28 mouse cellular contexts compared by ENCODE assay signal in genomic region chr12:110400936-110401335, GRCm38 (mm10). TPM values are rescaled to one million over a fixed set of nuclear protein-coding genes. Genes with fewer than 3 reads are reported as not detected.
DNase-seq lines count a peak whose midpoint lies in the region; ATAC-seq and TF ChIP-seq lines count a peak whose summit lies in the region.
"Had no signal": no experiment of that assay in that cellular context is flagged by ENCODE, and none has a peak within 500 bp of the region (broad histone marks: within the 10 kb centered on the region; RNA-seq: fewer than 3 reads in every experiment).

No protein-coding gene starts in this region.

- no peak overlapping the region for H3K27ac ChIP-seq in midbrain, embryonic 11.5 days (ENCODE audit: low read depth, low read length)
- no peak overlapping the region for H3K27ac ChIP-seq in midbrain, embryonic 13.5 days
- H3K27ac ChIP-seq in MEL (ENCODE audit: control insufficient read depth, low read depth, low read length) = no peak overlapping the region
- 0 out of 2 replicates have a peak overlapping the region, but pooled peaks have one; percentile 26 for H3K27ac ChIP-seq in brown adipose tissue, adult 24 weeks (replicated peaks; ENCODE audit: low read depth, low read length)
- H3K27ac ChIP-seq in hindbrain, embryonic 11.5 days (ENCODE audit: low read depth, low read length) = no peak overlapping the region
- H3K27ac ChIP-seq: embryonic facial prominence, embryonic 10.5 days; embryonic facial prominence, embryonic 13.5 days; forebrain, embryonic 12.5 days; forebrain, embryonic 15.5 days; heart, embryonic 15.5 days; hindbrain, embryonic 12.5 days; hindbrain, embryonic 15.5 days had no signal

- H3K4me2 ChIP-seq in midbrain, embryonic 11.5 days = no peak overlapping the region
- H3K4me2 ChIP-seq in midbrain, embryonic 13.5 days (replicated peaks) = no peak overlapping the region
- no peak overlapping the region for H3K4me2 ChIP-seq in hindbrain, embryonic 11.5 days (replicated peaks; ENCODE audit: low read depth, low read length)
- H3K4me2 ChIP-seq: embryonic facial prominence, embryonic 13.5 days; forebrain, embryonic 12.5 days; forebrain, embryonic 15.5 days; heart, embryonic 12.5 days; heart, embryonic 15.5 days; hindbrain, embryonic 12.5 days; hindbrain, embryonic 15.5 days had no signal

- no peak for ATAC-seq in midbrain, embryonic 11.5 days (ENCODE audit: low FRiP score)
- no peak for ATAC-seq in midbrain, embryonic 13.5 days
- no peak for ATAC-seq in hindbrain, embryonic 11.5 days (ENCODE audit: low FRiP score)
- ATAC-seq: CD4-positive, CD25-positive, alpha-beta regulatory T cell, adult 4 months; forebrain, embryonic 15.5 days had no signal

- H3K4me3 ChIP-seq in midbrain, embryonic 11.5 days (ENCODE audit: low read depth, low read length) = no peak overlapping the region
- no peak overlapping the region for H3K4me3 ChIP-seq in midbrain, embryonic 13.5 days (replicated peaks)
- H3K4me3 ChIP-seq in MEL (ENCODE audit: control insufficient read depth in 1 of 2, insufficient read depth in 1 of 2, low read depth in 2 of 2, low read length in 2 of 2) = no peak overlapping the region
- H3K4me3 ChIP-seq in brown adipose tissue, adult 24 weeks (ENCODE audit: insufficient read depth, low read depth, low read length) = no peak overlapping the region
- no peak overlapping the region for H3K4me3 ChIP-seq in hindbrain, embryonic 11.5 days (ENCODE audit: low read depth, low read length)
- H3K4me3 ChIP-seq: embryonic facial prominence, embryonic 10.5 days; embryonic facial prominence, embryonic 13.5 days; erythroblast, embryonic 14.5 days; forebrain, embryonic 12.5 days; forebrain, embryonic 15.5 days; heart, embryonic 12.5 days; heart, embryonic 15.5 days; hindbrain, embryonic 12.5 days; hindbrain, embryonic 15.5 days had no signal

- TF ChIP-seq POLR2A in MEL (IDR thresholded peaks at IDR 0.05; ENCODE audit: control insufficient read depth in 1 of 2, insufficient read depth in 1 of 2, low read depth in 1 of 2, low read length in 2 of 2, poor library complexity in 1 of 2) = no peak

- no peaks in the 10 kb centered on the region for H3K79me2 ChIP-seq in MEL (ENCODE audit: control insufficient read depth, insufficient read depth, low read length, poor library complexity)

- H3K9ac ChIP-seq in midbrain, embryonic 11.5 days (ENCODE audit: low read length) = no peak overlapping the region
- H3K9ac ChIP-seq in midbrain, embryonic 13.5 days (replicated peaks) = no peak overlapping the region
- H3K9ac ChIP-seq in MEL (ENCODE audit: control insufficient read depth, low read depth, low read length, poor library complexity, severe bottlenecking) = no peak overlapping the region
- no peak overlapping the region for H3K9ac ChIP-seq in hindbrain, embryonic 11.5 days (ENCODE audit: low read depth, low read length)
- H3K9ac ChIP-seq: embryonic facial prominence, embryonic 13.5 days; forebrain, embryonic 12.5 days; forebrain, embryonic 15.5 days; heart, embryonic 12.5 days; heart, embryonic 15.5 days; hindbrain, embryonic 12.5 days; hindbrain, embryonic 15.5 days had no signal

- TF ChIP-seq CTCF in MEL (IDR thresholded peaks at IDR 0.05 in 2 of 3, conservative IDR thresholded peaks at IDR 0.05 in 1 of 3; ENCODE audit: control insufficient read depth in 1 of 3, insufficient read depth in 1 of 3, low read depth in 2 of 3, low read length in 3 of 3, poor library complexity in 1 of 3, severe bottlenecking in 1 of 3) = peak in 2 of 3 experiments; percentile 3 to 26; a peak in 2 of 6 replicates

- TF ChIP-seq RAD21 in MEL (IDR thresholded peaks at IDR 0.05; ENCODE audit: low read depth, low read length) = no peak; the same call in 1 of the 2 replicates

- no peaks in the 10 kb centered on the region for H3K4me1 ChIP-seq in midbrain, embryonic 11.5 days (ENCODE audit: control insufficient read depth, insufficient read depth, low read length)
- H3K4me1 ChIP-seq in midbrain, embryonic 13.5 days (replicated peaks) = no peaks in the 10 kb centered on the region
- H3K4me1 ChIP-seq in MEL (ENCODE audit: control insufficient read depth in 1 of 2, insufficient read depth in 2 of 2, low read length in 2 of 2) = no peaks in the 10 kb centered on the region
- no peaks in the 10 kb centered on the region for H3K4me1 ChIP-seq in brown adipose tissue, adult 24 weeks (ENCODE audit: control insufficient read depth, insufficient read depth, insufficient read length, low read length)
- H3K4me1 ChIP-seq in hindbrain, embryonic 11.5 days (replicated peaks; ENCODE audit: control insufficient read depth, insufficient read depth, low read length) = no peaks in the 10 kb centered on the region
- H3K4me1 ChIP-seq: embryonic facial prominence, embryonic 10.5 days; embryonic facial prominence, embryonic 13.5 days; forebrain, embryonic 12.5 days; forebrain, embryonic 15.5 days; heart, embryonic 12.5 days; heart, embryonic 15.5 days; hindbrain, embryonic 15.5 days had no signal

- H3K27me3 ChIP-seq in midbrain, embryonic 11.5 days (ENCODE audit: control insufficient read depth, insufficient read depth, low read length) = no peaks in the 10 kb centered on the region
- peaks cover 3% of the 10 kb centered on the region; the same call in 1 of the 2 replicates for H3K27me3 ChIP-seq in midbrain, embryonic 13.5 days
- no peaks in the 10 kb centered on the region; a peak in 2 of 4 replicates for H3K27me3 ChIP-seq in MEL (ENCODE audit: control insufficient read depth in 1 of 2, insufficient read depth in 2 of 2, low read length in 2 of 2)
- H3K27me3 ChIP-seq in hindbrain, embryonic 11.5 days (ENCODE audit: control insufficient read depth, insufficient read depth, low read length) = no peaks in the 10 kb centered on the region
- H3K27me3 ChIP-seq: forebrain, embryonic 12.5 days; forebrain, embryonic 15.5 days; hindbrain, embryonic 15.5 days had no signal

- no peak for TF ChIP-seq EP300 in MEL (IDR thresholded peaks at IDR 0.05; ENCODE audit: low read depth in 1 of 2, low read length in 2 of 2)

- no peaks in the 10 kb centered on the region for H3K36me3 ChIP-seq in midbrain, embryonic 11.5 days (ENCODE audit: control insufficient read depth, insufficient read depth, low read length)
- no peaks in the 10 kb centered on the region for H3K36me3 ChIP-seq in midbrain, embryonic 13.5 days
- no peaks in the 10 kb centered on the region for H3K36me3 ChIP-seq in MEL (ENCODE audit: control insufficient read depth in 1 of 2, insufficient read depth in 2 of 2, low read length in 2 of 2)
- no peaks in the 10 kb centered on the region for H3K36me3 ChIP-seq in hindbrain, embryonic 11.5 days (ENCODE audit: control insufficient read depth, insufficient read depth, low read length)
- H3K36me3 ChIP-seq: embryonic facial prominence, embryonic 10.5 days; embryonic facial prominence, embryonic 13.5 days; forebrain, embryonic 12.5 days; forebrain, embryonic 15.5 days; G1E; heart, embryonic 12.5 days; heart, embryonic 15.5 days; hindbrain, embryonic 12.5 days; hindbrain, embryonic 15.5 days had no signal

- peak; percentile 67 for DNase-seq in midbrain, embryonic 11.5 days (ENCODE audit: low spot score, missing footprints)
- no peak for DNase-seq in MEL (ENCODE audit: low read depth, low spot score)
- no peak for DNase-seq in right cerebral cortex, postnatal 4 days
- no peak for DNase-seq in hindbrain, embryonic 11.5 days (ENCODE audit: low spot score)
- DNase-seq: adrenal gland, postnatal 10 days; adrenal gland, postnatal 36 days; cerebellum, adult 11 months; cerebellum, adult 2 months; cerebellum, adult 9-11 months; cerebellum, postnatal 25 days; embryo, embryonic 11 days; gastrocnemius, postnatal 25 days; heart, adult 18-20 months; heart, postnatal 10 days; heart, postnatal 4 days had no signal

- 84% methylated on average over 5 of the region's 5 CpGs for WGBS in midbrain, embryonic 11.5 days
- 86% methylated on average over 5 of the region's 5 CpGs for WGBS in midbrain, embryonic 13.5 days
- WGBS in hindbrain, embryonic 11.5 days = 91% methylated on average over 5 of the region's 5 CpGs

- no peaks in the 10 kb centered on the region for H3K9me3 ChIP-seq in midbrain, embryonic 11.5 days (ENCODE audit: control insufficient read depth, low read length)
- H3K9me3 ChIP-seq in midbrain, embryonic 13.5 days = 0 out of 2 replicates have a peak, but pooled peaks cover 3% of the 10 kb centered on the region
- H3K9me3 ChIP-seq in MEL (replicated peaks; ENCODE audit: insufficient read depth, low read length) = no peaks in the 10 kb centered on the region
- H3K9me3 ChIP-seq in hindbrain, embryonic 11.5 days (ENCODE audit: control insufficient read depth, low read length) = no peaks in the 10 kb centered on the region
- H3K9me3 ChIP-seq: embryonic facial prominence, embryonic 13.5 days; forebrain, embryonic 15.5 days; heart, embryonic 15.5 days; hindbrain, embryonic 12.5 days; hindbrain, embryonic 15.5 days had no signal

TF ChIP-seq in MEL, 35 proteins besides CTCF, POLR2A, EP300 and RAD21 (continues in another document):
- TF ChIP-seq USF2 (IDR thresholded peaks at IDR 0.05; ENCODE audit: borderline replicate concordance in 1 of 2, insufficient read depth in 1 of 2, low read depth in 1 of 2, low read length in 2 of 2) (no peak), POLR2AphosphoS2 (IDR thresholded peaks at IDR 0.05; ENCODE audit: low read length) (no peak), TCF12 (IDR thresholded peaks at IDR 0.05; ENCODE audit: low read depth, low read length) (no peak), GABPA (IDR thresholded peaks at IDR 0.05; ENCODE audit: low read depth, low read length) (no peak), MEF2A (IDR thresholded peaks at IDR 0.05; ENCODE audit: extremely low read depth, insufficient replicate concordance, low read depth, low read length, poor library complexity, severe bottlenecking) (no peak), E2F4 (IDR thresholded peaks at IDR 0.05; ENCODE audit: borderline replicate concordance, low read depth, low read length) (no peak), ETS1 (IDR thresholded peaks at IDR 0.05; ENCODE audit: low read depth, low read length) (no peak), BHLHE40 (IDR thresholded peaks at IDR 0.05; ENCODE audit: borderline replicate concordance, low read depth, low read length) (no peak), SMC3 (IDR thresholded peaks at IDR 0.05; ENCODE audit: low read depth, low read length) (no peak), CHD2 (IDR thresholded peaks at IDR 0.05; ENCODE audit: low read length) (no peak), SIN3A (IDR thresholded peaks at IDR 0.05; ENCODE audit: low read length) (no peak), KAT2A (conservative IDR thresholded peaks at IDR 0.05; ENCODE audit: low read depth, low read length) (no peak)

RNA-seq across cellular contexts. Expression of gene Ppp2r5c, which starts 46.0 kb away (rescaled TPM):
- 175 and 183 TPM in 2 replicates for polyA plus RNA-seq in midbrain, embryonic 11.5 days (2014; fragmentation: Nextera tagmentation; extraction: Ambion mirVana)
- polyA plus RNA-seq in midbrain, embryonic 13.5 days (2015; fragmentation: Nextera tagmentation; extraction: Ambion mirVana) = 136 and 147 TPM in 2 replicates
- total RNA-seq in MEL (2012; rRNA removed) = 72.0 and 78.6 TPM in 2 replicates
- 10 to 100 TPM; 93.9 to 100.0 TPM for polyA plus RNA-seq in MEL (2012; ENCODE audit: insufficient read depth in 1 of 2, insufficient read length in 2 of 2, low read depth in 1 of 2, low replicate concordance in 2 of 2, missing spikeins in 1 of 2)
- 44.0 and 64.3 TPM in 2 replicates for polyA plus RNA-seq in brown adipose tissue, adult 24 weeks (2012; ENCODE audit: insufficient read depth, insufficient read length, missing spikeins)
- polyA plus RNA-seq in hindbrain, embryonic 11.5 days (2014; fragmentation: Nextera tagmentation; extraction: Ambion mirVana) = 162 and 172 TPM in 2 replicates
